Mouse (Mus musculus): Measurements from ENCODE around the gene Taf1d. TPM values are rescaled to one million over a fixed set of nuclear protein-coding genes. Genes with fewer than 3 reads are reported as not detected.

Gene Taf1d
- total RNA-seq (2017), result 1,341 and 1,379 TPM in 2 replicates

DNA sequence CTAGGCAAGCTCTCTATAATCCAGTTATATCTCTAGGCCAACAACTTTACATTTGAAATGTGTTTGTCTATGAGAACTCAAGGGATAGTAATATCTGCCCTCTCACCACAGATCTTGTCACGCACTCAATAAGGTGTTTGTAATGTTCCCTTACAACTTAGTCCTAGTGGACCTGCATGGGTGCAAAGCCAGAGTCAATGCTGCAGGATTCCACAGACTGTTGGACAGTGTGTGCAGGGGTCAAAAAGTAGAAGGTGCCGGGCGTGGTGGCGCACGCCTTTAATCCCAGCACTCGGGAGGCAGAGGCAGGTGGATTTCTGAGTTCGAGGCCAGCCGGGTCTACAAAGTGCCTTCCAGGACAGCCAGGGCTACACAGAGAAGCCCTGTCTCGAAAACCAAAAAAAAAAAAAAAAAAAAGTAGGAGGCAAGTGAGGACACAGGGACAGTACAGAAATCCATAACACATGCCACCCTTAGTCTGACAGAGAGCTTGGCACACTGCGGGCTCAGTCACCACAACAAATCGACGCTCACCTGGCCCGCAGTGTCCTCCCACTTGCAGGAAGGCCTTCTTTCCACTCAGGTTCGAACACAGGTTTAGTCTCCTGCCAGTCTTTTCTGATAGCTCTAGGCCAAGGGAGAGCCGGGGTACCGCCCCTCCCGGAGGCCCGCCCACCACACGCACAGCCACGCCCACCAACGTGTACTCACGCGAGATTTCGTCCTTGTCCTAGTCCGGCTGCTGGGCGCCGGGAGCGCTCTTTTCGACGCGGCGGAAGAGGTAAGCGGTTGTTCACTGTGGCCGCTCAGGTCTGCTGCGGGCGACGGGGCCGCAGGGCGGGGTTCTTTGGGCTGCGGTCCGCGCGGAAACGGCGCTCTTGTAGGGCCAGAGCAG is at the start of gene Taf1d:
Taf1d (plus strand) TSS at position 712 of the 895 bp plus-strand sequence.
- ATAC-seq (replicated peaks in 1 of 2; ENCODE audit: insufficient read depth in 1 of 2, low FRiP score in 2 of 2, low TSS enrichment in 1 of 2, low read depth in 1 of 2, poor library complexity in 2 of 2, severe bottlenecking in 2 of 2), result peak; percentile 93 to 94

DNA sequence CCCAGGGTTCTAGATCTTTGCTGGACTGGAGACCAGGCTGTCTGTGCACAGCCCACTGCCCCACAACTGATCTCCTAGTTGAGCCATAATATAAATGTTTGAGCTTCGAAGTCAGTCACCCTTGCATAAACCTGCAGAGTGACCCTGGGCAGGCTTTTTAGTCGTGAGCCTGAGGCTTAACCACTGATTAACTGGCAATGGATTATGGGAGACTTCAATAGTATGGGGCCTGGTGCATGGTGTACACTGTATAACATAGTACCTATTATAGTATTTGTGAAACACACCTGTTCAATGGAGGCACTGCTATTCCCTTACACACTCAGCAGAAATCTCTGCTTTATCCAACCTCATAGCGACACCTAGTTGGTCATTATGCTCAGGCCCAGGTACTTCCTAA is 49.8 kb upstream of the Taf1d start:
- ATAC-seq (replicated peaks in 1 of 2; ENCODE audit: insufficient read depth in 1 of 2, low FRiP score in 2 of 2, low TSS enrichment in 1 of 2, low read depth in 1 of 2, poor library complexity in 2 of 2, severe bottlenecking in 2 of 2), result no peak

DNA sequence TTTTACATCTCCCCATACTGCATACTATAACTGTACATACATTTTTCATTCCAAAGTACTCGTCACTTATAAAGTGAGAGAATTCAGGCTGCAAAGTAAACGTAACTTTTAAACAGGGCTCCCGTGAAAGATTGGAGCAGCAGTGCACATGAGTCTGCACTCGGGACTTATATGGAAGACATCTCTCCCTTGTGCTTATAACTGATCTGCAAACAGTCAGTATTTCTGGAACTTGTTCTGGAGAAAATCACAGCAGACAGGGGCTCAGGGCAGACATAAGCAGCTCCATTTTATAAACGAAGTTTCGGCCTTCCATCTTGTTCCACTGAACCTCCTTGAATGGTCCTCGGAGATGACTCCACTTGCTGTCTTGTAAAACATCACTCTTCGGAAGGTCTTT is 44.0 kb upstream of the Taf1d start:
- no peak for ATAC-seq (replicated peaks in 1 of 2; ENCODE audit: insufficient read depth in 1 of 2, low FRiP score in 2 of 2, low TSS enrichment in 1 of 2, low read depth in 1 of 2, poor library complexity in 2 of 2, severe bottlenecking in 2 of 2)

DNA sequence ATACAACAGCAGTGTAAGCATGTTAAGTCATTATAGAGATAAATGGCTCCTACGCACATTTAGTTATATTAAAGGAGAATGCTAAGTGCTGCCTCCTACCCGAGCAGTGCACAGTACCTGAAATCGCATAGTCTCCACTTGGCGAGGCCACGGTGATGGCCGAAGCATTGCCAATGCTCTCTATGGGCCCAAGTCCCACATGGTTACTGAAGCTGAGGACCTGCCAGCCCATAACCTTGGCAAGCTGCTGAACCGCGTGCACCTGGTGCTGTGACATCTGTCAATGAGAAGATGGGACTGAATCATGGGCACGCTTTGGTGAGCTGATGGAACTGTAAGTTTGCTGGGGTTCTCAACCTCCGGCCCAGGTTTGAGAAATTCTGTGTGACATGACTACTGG is 42.5 kb upstream of the Taf1d start:
- no peak for ATAC-seq (replicated peaks in 1 of 2; ENCODE audit: insufficient read depth in 1 of 2, low FRiP score in 2 of 2, low TSS enrichment in 1 of 2, low read depth in 1 of 2, poor library complexity in 2 of 2, severe bottlenecking in 2 of 2)

DNA sequence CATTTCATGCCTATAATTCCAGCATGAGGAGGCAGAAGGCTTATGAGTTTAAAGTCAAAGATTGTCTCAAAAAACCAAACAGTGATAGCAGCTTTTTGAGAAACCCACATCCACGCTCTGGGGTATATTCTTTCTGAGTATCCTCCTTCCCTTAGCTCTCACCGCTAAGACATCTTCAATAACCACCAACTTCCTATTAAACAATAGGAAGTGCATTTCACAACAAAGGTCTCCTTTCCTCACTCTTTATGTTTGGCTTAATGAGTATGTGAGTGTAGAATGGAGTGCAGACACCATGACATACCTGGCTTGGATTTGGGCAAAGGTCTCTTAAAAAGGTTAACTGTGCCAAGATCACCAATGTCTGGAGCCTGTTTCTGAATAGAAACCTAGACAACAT is 32.0 kb upstream of the Taf1d start:
- ATAC-seq (replicated peaks in 1 of 2; ENCODE audit: insufficient read depth in 1 of 2, low FRiP score in 2 of 2, low TSS enrichment in 1 of 2, low read depth in 1 of 2, poor library complexity in 2 of 2, severe bottlenecking in 2 of 2), result peak in 1 of 2 experiments; percentile 36; a peak in 1 of 4 replicates

DNA sequence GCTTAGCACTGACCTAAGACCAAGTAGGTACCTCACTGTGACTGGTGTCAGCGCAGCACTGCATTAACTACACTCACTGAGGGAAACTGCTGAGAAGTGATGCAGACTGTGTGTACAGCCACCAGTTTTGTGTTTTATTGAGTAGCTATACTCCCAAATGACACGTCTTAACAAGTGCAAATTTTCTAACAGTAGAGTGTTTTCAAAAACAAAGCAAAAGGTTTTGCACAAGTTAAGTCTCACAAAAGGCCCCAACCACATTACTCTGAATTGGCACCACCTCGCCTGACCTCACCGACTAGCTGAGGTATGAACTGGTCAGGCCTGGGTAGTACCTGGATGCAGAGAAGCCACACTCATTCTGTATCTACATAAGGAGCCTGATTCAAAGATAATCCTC is 29.2 kb upstream of the Taf1d start:
- ATAC-seq (replicated peaks in 1 of 2; ENCODE audit: insufficient read depth in 1 of 2, low FRiP score in 2 of 2, low TSS enrichment in 1 of 2, low read depth in 1 of 2, poor library complexity in 2 of 2, severe bottlenecking in 2 of 2), result no peak

DNA sequence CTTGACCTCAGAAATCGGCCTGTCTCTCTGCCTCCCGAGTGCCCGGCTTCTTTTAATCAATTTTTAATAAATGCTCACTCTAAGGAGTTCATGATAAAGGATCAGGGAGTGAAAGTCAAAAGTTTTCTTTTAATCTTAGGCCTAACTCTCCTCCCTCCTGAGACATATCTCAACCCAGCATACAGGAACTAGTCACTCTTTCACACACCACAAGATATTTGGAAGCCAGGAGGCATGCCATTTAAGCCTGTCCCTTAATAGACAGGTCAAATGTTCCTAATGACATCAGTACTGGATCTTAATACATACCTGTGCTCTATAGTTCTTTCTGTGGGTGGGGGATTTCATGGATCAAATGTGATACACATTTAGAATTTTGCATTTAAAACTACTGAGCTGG is 27.7 kb upstream of the Taf1d start:
- no peak for ATAC-seq (replicated peaks in 1 of 2; ENCODE audit: insufficient read depth in 1 of 2, low FRiP score in 2 of 2, low TSS enrichment in 1 of 2, low read depth in 1 of 2, poor library complexity in 2 of 2, severe bottlenecking in 2 of 2)

DNA sequence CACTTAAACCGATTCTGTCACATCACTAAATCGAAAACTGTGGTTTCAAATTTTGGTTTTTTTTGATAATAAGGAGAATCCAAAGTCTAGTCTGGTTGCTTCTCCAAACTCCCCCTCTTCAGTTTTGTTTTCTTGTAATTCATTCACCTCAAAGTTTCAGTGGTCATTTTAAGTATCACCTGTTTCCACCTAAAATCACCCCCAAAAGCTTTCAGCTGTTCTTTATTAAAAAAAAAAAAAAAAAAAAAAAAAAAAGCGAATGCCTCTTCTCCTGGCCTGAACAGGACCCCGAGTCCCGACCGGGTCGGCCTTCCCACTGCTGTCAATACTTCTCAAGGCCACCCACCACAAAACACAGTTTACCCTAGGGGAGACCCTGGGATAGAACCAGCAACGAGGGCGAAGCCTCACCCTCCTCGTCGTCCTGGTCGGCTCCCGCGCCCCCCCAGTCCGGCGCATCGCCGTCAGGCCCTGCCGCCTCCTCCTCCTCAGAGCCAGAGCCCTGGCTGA is 26.8 kb upstream of the Taf1d start:
- no peak for ATAC-seq (replicated peaks in 1 of 2; ENCODE audit: insufficient read depth in 1 of 2, low FRiP score in 2 of 2, low TSS enrichment in 1 of 2, low read depth in 1 of 2, poor library complexity in 2 of 2, severe bottlenecking in 2 of 2)

DNA sequence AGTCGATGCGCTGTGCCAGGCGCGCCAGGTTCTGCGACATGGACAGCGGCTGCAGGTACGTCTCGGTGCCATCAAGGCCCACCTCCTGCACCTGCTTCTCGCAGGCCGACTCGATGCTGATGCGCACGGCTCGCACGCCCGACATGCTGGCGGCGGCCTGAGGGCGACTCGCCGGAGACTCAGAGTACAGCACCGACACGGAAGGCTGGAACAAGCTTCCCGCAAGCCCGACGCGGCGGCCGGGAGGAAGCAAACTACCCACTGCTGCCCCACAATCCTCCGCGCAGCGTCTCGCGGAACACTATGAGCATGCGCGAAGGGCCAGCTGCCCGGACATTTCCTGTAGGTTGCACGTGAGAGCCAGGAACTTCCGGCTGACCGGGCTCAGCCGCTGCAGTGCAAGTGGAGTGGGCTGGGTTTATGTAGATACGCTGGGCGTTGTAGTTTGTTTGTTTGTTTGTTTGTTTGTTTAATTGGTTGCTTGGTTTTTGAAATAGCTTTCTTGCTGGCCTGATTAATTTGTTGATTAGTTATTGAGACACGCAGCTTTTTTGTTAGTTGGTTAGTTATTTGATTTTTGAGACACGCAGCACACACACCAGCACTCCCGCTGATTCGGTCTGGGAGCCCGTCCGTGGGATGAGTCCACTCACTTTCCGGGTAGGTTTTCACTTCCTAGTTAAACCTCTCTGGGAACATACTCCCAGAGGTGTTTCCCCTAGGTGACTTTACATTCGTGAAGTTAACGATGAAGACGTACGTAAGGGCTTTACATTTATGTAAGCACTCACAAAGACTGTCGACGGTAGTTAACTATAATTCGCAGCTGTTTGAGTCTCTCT is 26.1 kb upstream of the Taf1d start, which contains the start of gene Med17:
Med17 (minus strand) TSS at position 283 of the 842 bp plus-strand sequence.
- ATAC-seq (replicated peaks in 1 of 2; ENCODE audit: insufficient read depth in 1 of 2, low FRiP score in 2 of 2, low TSS enrichment in 1 of 2, low read depth in 1 of 2, poor library complexity in 2 of 2, severe bottlenecking in 2 of 2), result peak; percentile 95 to 96

DNA sequence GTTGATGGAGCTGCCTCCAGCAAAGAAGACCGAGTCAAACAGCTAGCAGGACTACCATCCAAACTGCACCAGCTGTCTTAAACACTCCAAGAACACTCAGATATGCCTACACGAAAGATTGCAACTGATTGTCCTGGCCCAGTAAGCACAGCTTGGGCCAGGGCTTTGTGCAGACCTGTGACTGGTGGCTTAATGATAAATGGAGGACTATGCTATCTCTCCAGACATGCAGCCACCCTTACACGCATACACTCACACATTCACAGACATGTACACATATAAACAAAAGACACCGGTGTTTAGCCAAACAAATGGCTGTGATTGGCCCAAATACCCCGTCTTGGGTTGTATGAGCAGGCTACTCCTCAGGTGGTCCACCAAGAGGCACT is 25.5 kb upstream of the Taf1d start:
- ATAC-seq (replicated peaks in 1 of 2; ENCODE audit: insufficient read depth in 1 of 2, low FRiP score in 2 of 2, low TSS enrichment in 1 of 2, low read depth in 1 of 2, poor library complexity in 2 of 2, severe bottlenecking in 2 of 2), result peak in 1 of 2 experiments; percentile 6; a peak in 1 of 4 replicates

DNA sequence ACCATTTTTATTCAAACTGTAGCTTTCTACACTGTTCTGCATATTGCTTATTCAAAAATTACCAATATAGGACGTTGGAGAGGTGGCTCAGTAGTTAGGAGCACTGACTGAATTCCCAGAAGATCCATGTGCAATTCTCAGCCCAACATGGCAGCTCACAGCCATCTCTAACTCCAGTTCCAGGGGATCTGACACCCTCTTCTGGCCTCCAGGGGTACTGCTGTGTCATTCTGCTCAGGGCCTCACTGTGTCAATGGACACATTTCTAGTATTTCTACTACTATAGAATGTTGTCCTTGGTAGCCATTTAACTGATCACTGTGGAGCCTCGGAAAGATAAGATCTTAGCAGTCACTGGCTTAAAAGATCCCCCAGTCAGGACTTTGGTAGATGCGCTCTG is 20.6 kb upstream of the Taf1d start:
- no peak for ATAC-seq (replicated peaks in 1 of 2; ENCODE audit: insufficient read depth in 1 of 2, low FRiP score in 2 of 2, low TSS enrichment in 1 of 2, low read depth in 1 of 2, poor library complexity in 2 of 2, severe bottlenecking in 2 of 2)

DNA sequence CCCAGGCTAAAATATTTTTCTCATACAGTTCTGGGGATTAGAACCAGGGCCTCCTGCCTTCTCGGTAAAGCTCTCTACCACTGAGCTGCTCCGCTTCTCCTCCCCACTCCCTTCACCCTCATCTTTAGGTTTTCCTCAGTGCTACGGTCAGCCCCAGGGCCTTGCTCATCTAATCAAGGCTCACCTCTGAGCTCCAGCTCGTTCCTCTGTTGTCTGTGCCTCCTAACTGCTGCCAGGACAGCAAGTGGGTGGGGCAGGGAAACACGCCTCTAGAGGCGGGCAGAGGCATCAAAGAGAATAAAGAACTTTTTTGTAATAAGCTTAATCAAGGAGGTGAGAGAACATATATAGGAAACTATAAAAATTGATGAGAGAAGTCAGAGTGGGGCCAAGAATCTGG is 18.2 kb upstream of the Taf1d start:
- ATAC-seq (replicated peaks in 1 of 2; ENCODE audit: insufficient read depth in 1 of 2, low FRiP score in 2 of 2, low TSS enrichment in 1 of 2, low read depth in 1 of 2, poor library complexity in 2 of 2, severe bottlenecking in 2 of 2), result no peak

DNA sequence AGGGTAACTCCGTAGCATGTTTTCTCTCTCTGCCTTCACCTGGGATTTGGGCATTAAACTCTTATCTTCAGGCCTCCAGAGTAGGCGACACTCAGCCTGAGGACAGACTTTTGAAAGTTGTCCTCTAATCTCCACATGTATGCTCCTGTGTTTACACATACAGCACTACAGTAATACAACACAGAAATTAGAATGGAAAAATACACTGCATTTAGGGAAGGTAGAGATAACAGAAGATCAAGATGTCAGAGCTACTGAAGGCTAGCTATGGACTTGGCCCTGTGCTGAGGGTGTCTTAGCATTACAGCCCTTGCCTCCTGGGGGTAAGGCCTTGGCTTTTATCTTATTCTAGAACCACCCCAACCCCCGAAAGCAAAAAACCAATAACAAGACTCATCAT is 17.6 kb upstream of the Taf1d start:
- ATAC-seq (replicated peaks in 1 of 2; ENCODE audit: insufficient read depth in 1 of 2, low FRiP score in 2 of 2, low TSS enrichment in 1 of 2, low read depth in 1 of 2, poor library complexity in 2 of 2, severe bottlenecking in 2 of 2), result no peak

DNA sequence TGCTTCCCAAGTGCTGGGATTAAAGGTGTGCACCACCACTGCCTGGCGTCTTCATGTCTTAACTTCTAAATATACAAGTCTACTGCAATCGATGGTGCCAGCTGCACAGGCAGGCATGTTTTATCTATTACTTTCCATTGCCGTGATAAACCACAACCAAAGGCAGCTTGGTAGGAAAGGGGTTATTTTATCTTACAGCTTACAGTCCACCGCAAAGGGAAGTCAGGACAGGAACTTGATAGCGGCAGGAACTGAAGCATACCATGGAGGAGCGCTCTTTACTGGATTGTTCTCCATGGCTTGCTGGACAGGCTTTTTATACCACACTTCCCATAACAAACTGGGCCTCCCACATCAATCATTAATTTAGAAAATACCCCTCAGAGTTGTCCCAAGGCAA is 16.8 kb upstream of the Taf1d start:
- ATAC-seq (replicated peaks in 1 of 2; ENCODE audit: insufficient read depth in 1 of 2, low FRiP score in 2 of 2, low TSS enrichment in 1 of 2, low read depth in 1 of 2, poor library complexity in 2 of 2, severe bottlenecking in 2 of 2), result peak; percentile 97 to 99

DNA sequence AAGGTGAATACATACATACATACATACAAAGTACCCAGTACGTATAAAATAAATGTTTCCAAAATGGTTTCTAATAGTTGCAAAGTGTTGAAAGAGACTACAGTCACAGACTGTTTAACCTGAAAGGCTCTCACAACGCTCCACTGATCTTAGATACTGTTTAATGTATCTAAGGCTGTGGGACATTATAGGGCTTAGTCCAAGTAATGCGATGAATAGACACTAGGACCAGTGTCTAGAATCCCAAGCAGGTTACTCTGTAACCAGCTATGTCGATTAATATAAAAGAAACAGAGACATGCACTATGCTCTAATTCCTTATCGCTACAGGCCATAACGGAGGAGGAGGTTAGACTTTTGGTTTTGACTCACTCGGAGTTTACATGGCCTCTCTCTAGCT is 8.9 kb upstream of the Taf1d start:
- ATAC-seq (replicated peaks in 1 of 2; ENCODE audit: insufficient read depth in 1 of 2, low FRiP score in 2 of 2, low TSS enrichment in 1 of 2, low read depth in 1 of 2, poor library complexity in 2 of 2, severe bottlenecking in 2 of 2), result no peak

DNA sequence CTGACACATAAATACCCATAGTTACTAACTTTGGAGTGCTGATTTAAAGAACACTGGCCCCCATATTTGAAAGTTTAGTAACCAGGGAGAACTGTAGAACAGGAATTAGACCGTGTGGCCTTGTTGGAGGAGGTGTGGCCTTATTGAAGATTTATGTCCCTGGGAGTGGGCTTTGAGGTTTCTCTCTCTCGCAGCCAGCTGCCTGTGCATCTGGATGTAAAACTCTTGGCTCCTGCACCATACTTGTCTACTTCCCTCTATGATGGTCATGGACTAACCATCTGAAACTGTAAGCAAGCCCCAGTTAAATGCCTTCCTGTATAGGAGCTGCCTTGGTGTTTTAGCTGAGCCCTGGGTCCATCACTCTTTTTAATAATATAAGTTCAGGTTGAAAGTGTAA is 7.6 kb upstream of the Taf1d start:
- ATAC-seq (replicated peaks in 1 of 2; ENCODE audit: insufficient read depth in 1 of 2, low FRiP score in 2 of 2, low TSS enrichment in 1 of 2, low read depth in 1 of 2, poor library complexity in 2 of 2, severe bottlenecking in 2 of 2), result peak; percentile 84 to 95

DNA sequence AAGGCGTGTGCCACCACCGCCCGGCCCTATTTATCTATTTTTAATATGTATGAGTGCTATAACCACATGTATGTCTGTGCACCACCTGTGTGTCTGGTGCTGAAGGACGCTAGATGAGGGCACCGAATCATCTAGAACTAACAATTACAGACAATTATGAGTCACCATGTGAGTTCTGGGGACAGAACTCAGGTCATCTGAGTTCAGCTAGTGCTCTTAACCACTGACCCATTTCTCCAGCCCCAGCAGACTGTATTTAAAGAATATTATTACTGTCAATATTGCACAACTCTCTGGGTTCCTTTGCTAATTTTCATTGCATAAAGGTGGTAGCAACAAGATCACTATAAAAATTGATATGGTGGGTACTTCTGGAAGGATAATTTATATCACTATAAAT is 6.0 kb upstream of the Taf1d start:
- ATAC-seq (replicated peaks in 1 of 2; ENCODE audit: insufficient read depth in 1 of 2, low FRiP score in 2 of 2, low TSS enrichment in 1 of 2, low read depth in 1 of 2, poor library complexity in 2 of 2, severe bottlenecking in 2 of 2), result no peak

DNA sequence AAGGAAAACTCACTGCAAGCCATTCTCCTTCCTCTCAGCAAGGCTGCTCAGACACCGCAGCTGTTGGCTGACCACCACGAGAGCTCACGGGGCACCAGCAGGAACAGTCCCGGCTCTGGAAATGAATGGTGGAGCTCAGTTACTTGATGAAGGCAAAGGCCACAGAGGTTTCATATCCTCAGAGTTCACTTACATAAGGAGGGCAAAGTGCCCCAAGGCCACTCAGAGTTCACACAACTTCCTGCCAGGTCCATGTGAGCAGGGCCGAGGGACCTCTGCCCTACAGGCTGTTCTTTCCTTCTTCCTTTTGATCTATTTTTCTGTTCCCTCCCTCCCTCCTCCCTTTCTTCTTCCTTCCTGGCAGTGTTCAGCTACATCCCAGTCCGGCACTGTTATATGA is 4.6 kb upstream of the Taf1d start:
- ATAC-seq (replicated peaks in 1 of 2; ENCODE audit: insufficient read depth in 1 of 2, low FRiP score in 2 of 2, low TSS enrichment in 1 of 2, low read depth in 1 of 2, poor library complexity in 2 of 2, severe bottlenecking in 2 of 2), result peak; percentile 26 to 29

All from hematopoietic stem cell, adult 5-6 weeks (primary cell).